Comparison of ENCODE assay signal across 14 mouse cellular contexts in the genomic region with DNA sequence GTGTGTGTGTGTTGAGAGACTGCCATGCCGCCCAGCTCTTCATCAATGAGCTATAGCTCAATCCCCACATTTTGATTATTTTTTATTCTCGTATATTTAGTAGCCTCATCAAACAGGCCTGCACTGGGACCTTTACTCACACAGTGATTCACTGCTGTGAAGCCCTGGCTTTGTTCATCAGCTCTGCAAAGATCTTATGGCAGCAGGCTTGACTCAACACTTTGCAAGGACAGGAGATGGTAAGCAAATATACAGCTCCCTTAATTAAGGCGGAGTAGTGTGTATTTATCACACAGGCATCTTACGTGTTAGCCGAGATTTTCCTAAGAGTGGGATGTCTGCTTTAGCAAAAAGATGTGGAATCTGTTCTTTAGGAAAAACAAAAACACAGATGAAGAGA.
"Had no signal": no experiment of that assay in that cellular context is flagged by ENCODE, and none has a peak within 500 bp of the region (broad histone marks: within the 10 kb centered on the region; RNA-seq: fewer than 3 reads in every experiment).

No protein-coding gene starts in this region.

- H3K9ac ChIP-seq: liver, embryonic 13.5 days; midbrain, embryonic 12.5 days; midbrain, embryonic 15.5 days; neural tube, embryonic 13.5 days had no signal

- H3K4me1 ChIP-seq: midbrain, embryonic 12.5 days; midbrain, embryonic 15.5 days; neural tube, embryonic 13.5 days had no signal

- H3K4me2 ChIP-seq: liver, embryonic 13.5 days; midbrain, embryonic 12.5 days; midbrain, embryonic 15.5 days; neural tube, embryonic 13.5 days had no signal

- H3K27me3 ChIP-seq: liver, embryonic 13.5 days; midbrain, embryonic 12.5 days; midbrain, embryonic 15.5 days; neural tube, embryonic 13.5 days had no signal

- H3K27ac ChIP-seq: kidney, postnatal 0 days; layer of hippocampus, adult 2 months; liver, embryonic 13.5 days; midbrain, embryonic 12.5 days; midbrain, embryonic 15.5 days; neural tube, embryonic 13.5 days had no signal

- DNase-seq: kidney, postnatal 25 days; layer of hippocampus, adult 9-11 months; liver, embryonic 13.5 days; lung, adult 2 months; lung, postnatal 14 days; lung, postnatal 4 days; thymus, adult 18-20 months; thymus, postnatal 36 days had no signal

- H3K36me3 ChIP-seq: liver, embryonic 13.5 days; midbrain, embryonic 12.5 days; midbrain, embryonic 15.5 days; neural tube, embryonic 13.5 days had no signal

- H3K4me3 ChIP-seq: layer of hippocampus, adult 2 months; liver, embryonic 13.5 days; midbrain, embryonic 12.5 days; midbrain, embryonic 15.5 days; myocyte; neural tube, embryonic 13.5 days had no signal

- ATAC-seq: midbrain, embryonic 15.5 days had no signal

- H3K9me3 ChIP-seq: liver, embryonic 13.5 days; midbrain, embryonic 12.5 days; midbrain, embryonic 15.5 days; neural tube, embryonic 13.5 days had no signal
